Mouse (Mus musculus) cerebellum, adult 11 months (tissue): Measurements from ENCODE around the gene Slco1b2.
"Not testable (repeated sequence)": the region's sequence is repeated elsewhere in the genome, so short reads cannot be mapped to it uniquely, and the experiment has no call there.

Source experiments
- DNase-seq: peaks from one replicate; pipeline ENCODE4 v3.0.0; 2022

The Slco1b2 gene

DNA sequence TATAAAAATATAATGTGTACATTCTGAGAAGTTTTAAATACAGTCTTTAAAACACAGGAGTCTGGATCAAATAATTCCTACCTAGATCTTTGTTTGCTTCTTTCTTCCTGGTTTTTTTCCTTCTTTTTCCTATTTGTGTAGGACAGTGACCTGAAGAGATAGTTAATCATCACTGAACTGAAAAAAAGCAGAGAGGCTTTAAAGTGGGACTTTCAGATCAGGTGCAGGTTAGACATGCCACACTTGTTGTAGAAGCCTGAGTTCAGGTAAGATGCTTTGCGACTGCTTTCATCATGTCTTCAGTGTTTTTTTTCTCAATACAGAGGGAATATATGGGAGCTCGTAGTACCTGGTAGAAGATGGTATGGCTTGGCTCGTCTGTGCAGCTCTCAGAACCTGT lies at the start of gene Slco1b2:
Slco1b2 (plus strand) TSS at position 228 of the 400 bp plus-strand sequence.
- DNase-seq = no peak

DNA sequence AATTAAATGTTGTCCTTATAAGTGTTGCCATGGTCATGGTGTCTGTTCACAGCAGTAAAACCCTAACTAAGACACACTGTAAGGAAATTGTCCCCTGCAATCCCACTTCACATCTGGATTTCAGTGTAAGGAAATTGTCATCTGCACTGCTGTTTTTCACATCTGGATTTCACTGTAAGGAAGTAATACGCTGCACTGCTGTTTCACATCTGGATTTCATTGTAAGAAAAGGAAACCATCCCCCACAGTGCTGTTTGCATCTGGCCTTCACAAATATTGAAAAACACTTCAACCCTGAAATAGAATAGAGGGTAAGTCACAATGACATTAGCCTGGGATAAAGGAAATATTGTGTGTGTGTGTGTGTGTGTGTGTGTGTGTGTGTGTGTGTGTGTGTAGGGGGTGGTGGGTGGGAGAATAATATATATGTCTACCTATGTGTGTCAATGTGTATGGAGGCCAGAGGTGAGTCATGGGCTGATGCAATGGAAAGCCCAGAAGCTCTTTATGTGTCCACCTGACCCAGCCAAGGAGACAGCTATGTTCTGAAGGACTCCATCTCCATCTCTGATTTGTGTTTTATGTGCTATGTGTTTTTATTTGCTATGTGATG lies 44.4 kb upstream of the Slco1b2 start:
- DNase-seq = no peak

DNA sequence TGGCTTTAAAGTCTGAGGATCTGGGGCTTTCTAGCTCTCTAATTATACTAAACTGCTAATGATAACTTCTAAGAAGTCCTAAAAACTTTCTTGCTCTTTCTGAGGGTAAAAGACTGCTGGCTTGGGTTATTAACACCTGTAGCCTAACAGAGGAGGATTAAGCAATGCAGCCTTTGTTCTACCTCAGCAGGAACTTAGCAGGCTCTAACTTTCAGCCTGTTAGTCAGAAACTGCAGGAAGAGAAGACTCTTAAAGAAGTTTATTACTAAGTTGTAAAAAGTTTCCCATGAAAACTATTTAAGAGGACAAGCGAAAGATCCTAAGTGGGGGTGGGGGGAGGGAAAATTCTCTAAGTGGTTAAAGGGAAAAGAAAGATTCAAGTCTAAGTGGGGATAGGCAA lies 39.3 kb upstream of the Slco1b2 start:
- no peak for DNase-seq

DNA sequence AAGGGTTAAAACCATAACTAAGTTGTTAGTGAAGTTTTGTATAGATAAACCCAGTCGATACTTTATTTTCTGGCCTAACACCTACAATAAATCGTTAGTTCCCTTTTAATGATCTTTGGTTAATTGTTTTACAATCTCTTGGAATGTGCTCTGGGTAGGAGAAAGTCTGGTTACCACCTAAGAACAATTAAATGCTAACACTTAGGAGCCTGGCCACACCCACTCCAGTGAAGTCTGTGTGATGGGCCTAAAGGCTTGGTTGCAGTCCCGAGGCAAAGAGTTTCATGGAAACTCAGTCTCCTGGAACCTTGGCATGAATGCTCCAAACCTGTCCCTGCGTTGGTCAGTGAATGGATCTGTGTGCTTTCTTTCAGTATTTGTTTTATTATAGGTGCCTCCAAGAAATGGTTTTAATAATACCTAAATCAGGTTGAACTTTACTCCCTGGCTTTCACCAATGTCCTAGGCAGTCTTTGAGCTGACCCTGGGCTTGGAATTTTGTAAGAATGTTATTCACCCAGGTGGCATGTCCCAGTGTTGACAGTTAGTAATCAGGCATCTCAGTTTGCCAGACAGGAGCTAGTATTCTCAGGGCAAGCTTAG lies 38.6 kb upstream of the Slco1b2 start:
- not testable (repeated sequence) for DNase-seq

DNA sequence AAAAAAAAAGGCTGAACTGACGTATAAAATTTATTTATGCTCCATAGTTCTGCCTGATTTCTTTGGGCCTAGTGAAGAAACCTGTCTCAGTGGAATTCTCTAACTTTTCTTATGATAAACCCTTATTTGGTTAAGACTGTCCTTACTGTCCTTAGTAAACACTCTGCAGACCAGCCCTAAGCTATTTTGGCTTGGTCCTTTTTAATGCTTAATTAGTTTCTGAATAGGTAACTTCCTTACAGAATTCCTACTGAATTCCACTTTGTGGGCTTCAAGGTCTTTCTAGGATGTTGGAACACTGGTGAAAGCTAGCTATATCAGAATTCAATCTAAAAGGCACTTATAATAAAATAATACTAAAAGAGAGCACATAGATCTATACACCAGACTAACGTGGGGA lies 33.2 kb upstream of the Slco1b2 start:
- no peak for DNase-seq

DNA sequence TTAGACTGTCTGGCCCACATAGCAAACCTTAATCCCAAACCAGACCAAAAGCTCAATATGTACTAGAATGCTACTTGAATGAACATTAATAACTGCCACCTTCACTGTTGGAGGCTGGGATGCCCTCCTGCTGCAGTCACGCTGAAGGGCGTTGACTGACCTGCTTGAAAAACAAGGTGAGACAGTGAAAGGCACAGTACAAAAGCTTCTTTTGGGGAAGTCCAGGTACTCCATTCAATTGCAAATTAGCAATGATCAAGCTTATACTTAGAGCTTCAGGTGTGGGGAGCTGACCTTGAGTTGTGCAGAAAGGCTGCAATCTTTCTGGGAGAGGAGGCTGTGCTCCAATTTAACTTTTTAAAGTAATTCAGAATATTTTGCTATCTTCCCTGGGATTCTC lies 32.3 kb upstream of the Slco1b2 start:
- no peak for DNase-seq

DNA sequence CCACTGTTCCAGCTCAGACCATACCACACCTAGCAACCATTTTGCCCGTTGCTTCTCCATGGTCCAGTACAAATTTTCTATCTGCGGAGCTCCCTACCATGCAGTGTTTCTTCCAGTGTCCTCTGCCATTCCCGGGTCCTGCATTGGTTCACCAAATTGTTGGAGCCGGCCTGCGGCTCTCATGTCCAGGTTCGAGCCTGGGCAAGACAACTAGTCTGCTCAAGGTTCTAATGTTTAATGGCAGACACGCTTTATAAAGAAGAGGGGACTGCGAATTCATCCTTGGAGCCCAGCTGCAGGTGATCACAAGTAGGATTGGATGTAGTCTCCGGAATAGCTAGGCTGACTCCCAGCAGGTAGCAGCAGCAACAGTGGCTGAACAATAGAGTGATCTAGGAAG lies 28.4 kb upstream of the Slco1b2 start:
- DNase-seq = no peak

DNA sequence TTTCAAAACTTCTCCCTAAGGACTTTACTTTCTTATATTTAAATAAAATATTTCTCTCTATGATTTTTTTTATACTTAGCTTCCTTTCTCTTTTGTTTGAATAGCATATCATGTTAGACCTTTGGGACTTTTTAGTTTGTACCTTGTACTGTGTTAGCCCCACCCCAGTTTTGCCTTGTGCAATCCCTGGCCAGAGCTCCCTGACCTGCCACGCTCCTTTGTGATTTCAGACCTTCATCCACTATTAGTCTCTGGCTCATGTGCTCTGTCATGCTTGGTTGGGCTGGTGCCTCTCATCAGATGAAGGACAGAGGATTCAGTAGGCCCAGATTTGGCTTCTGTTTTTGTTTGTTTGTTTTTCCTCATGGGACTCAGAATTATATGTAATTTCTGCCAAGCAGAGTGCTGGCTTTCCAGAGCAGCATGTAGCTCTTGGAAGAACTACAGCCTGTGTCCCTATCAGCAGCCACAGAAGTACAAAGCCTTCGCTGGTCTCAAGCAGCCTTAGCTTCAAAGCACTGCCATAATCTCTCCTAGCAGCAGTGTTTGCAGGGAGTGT lies 18.5 kb upstream of the Slco1b2 start:
- DNase-seq = no peak

DNA sequence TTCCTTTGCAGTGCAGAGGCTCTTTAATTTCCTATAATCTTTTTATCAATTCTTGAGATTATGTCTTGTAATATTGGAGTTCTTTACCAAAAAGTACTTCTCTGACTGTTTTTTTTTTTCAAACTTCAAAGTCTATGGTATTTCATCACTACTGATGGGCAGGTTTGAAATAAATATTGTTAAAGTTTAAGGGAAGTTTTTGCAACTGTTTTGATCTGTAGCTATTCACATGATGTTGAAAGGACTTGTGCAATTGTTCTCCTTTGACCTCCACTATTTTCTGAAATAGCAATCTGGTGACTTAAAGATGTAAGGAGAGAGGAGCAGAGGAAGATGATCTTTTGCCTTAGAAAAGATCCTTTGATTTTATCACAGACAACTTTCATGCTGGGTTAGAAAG lies 15.3 kb upstream of the Slco1b2 start:
- no peak for DNase-seq

DNA sequence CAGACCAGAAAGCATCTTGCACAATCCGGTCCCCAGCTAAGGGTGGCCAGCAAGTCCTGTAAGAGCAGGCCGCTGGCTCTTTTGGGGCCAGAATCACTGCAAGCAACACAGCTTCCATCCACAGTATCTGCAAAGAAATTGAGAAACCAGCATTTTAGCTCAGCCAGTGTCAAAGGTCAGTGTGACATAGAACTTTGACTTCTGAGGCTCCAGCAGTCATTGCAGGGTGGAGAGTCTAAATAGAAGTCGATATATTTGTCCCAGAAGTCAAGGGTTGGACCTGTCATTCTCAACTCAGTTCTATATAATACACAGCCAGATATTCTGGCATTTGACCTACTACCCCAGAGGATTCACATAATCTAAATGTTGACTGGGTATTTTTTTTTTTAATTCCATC lies 14.0 kb upstream of the Slco1b2 start:
- no peak for DNase-seq

DNA sequence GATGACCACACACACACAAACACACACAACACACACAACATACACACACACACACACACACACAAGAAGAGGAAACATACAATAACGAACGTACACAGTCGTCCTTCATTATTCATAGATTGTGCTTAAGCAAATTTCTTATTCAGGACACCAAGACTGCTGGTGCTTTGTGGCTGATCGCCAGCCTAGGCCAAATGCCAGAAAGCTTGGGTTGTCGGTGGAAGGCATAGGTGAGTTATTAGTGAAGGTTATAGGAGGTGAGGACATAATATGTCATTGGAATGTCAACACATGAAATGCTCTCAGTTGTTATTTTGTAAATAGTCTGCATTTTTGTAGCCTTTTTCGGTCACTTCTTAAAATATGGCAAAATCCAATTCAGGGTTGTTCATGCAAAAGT lies 3.6 kb downstream of the Slco1b2 start:
- DNase-seq = no peak

DNA sequence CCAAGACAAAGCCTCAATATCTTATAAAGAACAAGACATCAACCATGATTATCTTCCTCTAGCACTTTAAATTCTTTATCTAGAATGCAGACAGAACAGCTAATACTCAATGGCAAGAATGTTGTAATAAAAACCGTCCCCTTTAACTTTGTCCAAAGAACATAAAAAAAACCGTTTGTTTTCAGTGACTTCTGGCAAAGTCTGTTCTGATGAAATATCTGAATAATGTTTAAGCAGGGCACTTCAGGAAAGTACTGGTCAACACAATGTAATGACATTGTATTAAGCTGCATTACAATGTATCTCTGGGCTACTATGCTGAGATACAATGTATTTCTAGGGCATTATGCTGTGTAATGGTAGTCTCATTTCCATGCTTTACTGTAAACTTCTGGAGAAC lies 5.9 kb downstream of the Slco1b2 start:
- DNase-seq = no peak

DNA sequence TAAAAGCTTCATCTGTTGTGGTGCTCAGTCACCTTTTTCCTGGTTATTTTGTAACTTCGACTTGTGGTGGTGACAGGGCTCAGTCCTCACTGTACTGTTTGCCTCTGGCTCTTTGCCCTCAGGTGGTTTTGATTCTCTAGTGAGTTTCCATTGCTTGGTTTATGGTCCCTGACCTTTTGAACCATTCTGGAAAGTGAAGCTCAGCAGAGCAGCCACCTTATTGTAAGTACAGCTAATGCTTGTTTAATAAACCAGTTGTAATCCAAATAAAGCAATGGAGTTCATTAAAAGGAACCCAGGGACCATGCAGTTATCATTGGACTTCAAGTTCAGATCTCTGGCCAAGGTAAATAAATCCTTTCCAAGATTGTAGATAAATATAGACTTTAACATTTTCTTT lies 11.3 kb downstream of the Slco1b2 start:
- DNase-seq = no peak

DNA sequence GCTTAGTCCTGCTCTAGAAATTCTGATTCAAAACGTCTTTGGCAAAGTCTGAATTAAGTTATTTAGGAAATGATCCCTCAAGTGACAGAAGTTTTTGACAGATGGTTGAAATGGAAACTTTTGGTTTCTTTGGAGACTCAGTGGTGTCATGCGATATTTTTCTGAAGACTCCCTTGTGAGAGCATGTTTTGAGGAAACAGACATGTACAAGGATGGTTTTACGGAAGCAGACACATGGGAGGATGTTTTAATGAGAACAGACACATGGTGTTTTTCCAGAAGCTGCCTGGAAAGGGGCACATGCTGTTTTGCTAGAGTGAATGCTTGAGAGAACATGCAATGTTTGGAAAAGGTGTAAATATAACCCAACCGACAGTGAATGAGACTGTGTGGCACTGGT lies 57.7 kb downstream of the Slco1b2 start:
- no peak for DNase-seq

DNA sequence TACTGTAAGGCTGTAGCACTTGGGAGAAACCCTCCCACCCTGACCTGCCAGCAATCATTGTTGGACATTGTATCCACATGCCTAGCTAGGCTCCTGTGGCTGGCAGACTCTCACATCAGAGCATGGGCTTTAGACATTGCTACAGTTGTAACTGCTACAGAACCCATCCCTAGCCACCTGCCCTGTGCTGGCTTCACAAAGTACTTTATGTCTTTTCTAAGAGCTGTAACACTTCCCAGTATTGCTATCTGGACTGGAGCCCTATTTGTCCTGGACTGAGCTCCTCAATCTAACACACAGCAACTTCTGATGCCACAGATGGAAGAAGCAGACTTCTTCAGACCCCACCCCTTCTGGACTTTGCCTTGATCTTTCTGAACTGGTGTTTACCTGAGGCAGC lies 61.9 kb downstream of the Slco1b2 start:
- no peak for DNase-seq
